Comparison of ENCODE assay signal across 1 mouse cellular context in genomic region chr2:18027448-18028139, GRCm38 (mm10).
TF ChIP-seq lines count a peak whose summit lies in the region.

No protein-coding gene starts in this region.

TF ChIP-seq in MEL, 35 proteins besides CTCF, POLR2A, EP300 and RAD21 (continued from another document):
- TF ChIP-seq MAZ (IDR thresholded peaks at IDR 0.05; ENCODE audit: low read depth, low read length) (peak; percentile 77; the same call in 1 of the 2 replicates), BHLHE40 (IDR thresholded peaks at IDR 0.05; ENCODE audit: borderline replicate concordance, low read depth, low read length) (peak; percentile 55; the same call in 1 of the 2 replicates), POLR2AphosphoS2 (IDR thresholded peaks at IDR 0.05; ENCODE audit: low read length) (no peak), E2F4 (IDR thresholded peaks at IDR 0.05; ENCODE audit: borderline replicate concordance, low read depth, low read length) (no peak), CHD1 (IDR thresholded peaks at IDR 0.05; ENCODE audit: low read depth, low read length) (0 out of 2 replicates have a peak, but pooled peaks have one; percentile 28), USF2 (IDR thresholded peaks at IDR 0.05; ENCODE audit: borderline replicate concordance in 1 of 2, insufficient read depth in 1 of 2, low read depth in 1 of 2, low read length in 2 of 2) (no peak), SMC3 (IDR thresholded peaks at IDR 0.05; ENCODE audit: low read depth, low read length) (peak; percentile 87), TAL1 (IDR thresholded peaks at IDR 0.05; ENCODE audit: low read length) (peak; percentile 29; the same call in 1 of the 2 replicates), ETS1 (IDR thresholded peaks at IDR 0.05; ENCODE audit: low read depth, low read length) (peak; percentile 23; the same call in 1 of the 2 replicates), CHD2 (IDR thresholded peaks at IDR 0.05; ENCODE audit: low read length) (peak; percentile 51), ELF1 (IDR thresholded peaks at IDR 0.05; ENCODE audit: low read depth, low read length) (no peak; the same call in 1 of the 2 replicates), POLR2AphosphoS5 (IDR thresholded peaks at IDR 0.05; ENCODE audit: borderline replicate concordance, low read depth, low read length) (no peak), NELFE (IDR thresholded peaks at IDR 0.05; ENCODE audit: low read depth, low read length) (no peak; the same call in 1 of the 2 replicates), RCOR1 (IDR thresholded peaks at IDR 0.05; ENCODE audit: low read depth, low read length) (peak; percentile 18; the same call in 1 of the 2 replicates), TCF12 (IDR thresholded peaks at IDR 0.05; ENCODE audit: low read depth, low read length) (peak; percentile 39), GATA1 (IDR thresholded peaks at IDR 0.05; ENCODE audit: low read depth, low read length) (no peak; the same call in 1 of the 2 replicates), ZMIZ1 (IDR thresholded peaks at IDR 0.05; ENCODE audit: low read depth, low read length) (no peak), SIN3A (IDR thresholded peaks at IDR 0.05; ENCODE audit: low read length) (peak; percentile 82)
